Mouse (Mus musculus) megakaryocyte-erythroid progenitor cell, adult 5-6 weeks (primary cell): ENCODE measurements around the gene Znrf2. TPM values are rescaled to one million over a fixed set of nuclear protein-coding genes. Genes with fewer than 3 reads are reported as not detected.

ENCODE experiments used
- ATAC-seq: replicated peaks from 2 replicates; pipeline ENCODE4 v1.8.0; 2016; ENCODE audit warnings: mild to moderate bottlenecking, inconsistent platforms; ENCODE audit not compliant: severe bottlenecking, poor library complexity, low FRiP score, low TSS enrichment
- total RNA-seq, 2 experiments: library from RNA; stranded (forward) in 1 of 2; stranded (reverse) in 1 of 2; fragments of 200-1000, 215-1000 nt in 1 of 2; fragments of >200 nt in 1 of 2; fragmentation: Nextera tagmentation in 1 of 2; gene quantifications; 2 replicates each; pipeline ENCODE4 v1.2.3; 2014 to 2017

Znrf2 gene
- total RNA-seq, 2 experiments from 2014 or later: 16.1 to 27.2 TPM

- ATAC-seq: no peak
Measured at GRCm38 (mm10) chr6:54936496-54936895, 119.8 kb downstream of the Znrf2 start.

GRCm38 (mm10) chr6:54939631-54940030, 122.9 kb downstream of the Znrf2 start:
- ATAC-seq: peak; percentile 34; the same call in 1 of the 2 replicates

- ATAC-seq: no peak
Measured at GRCm38 (mm10) chr6:54940126-54940525, 123.4 kb downstream of the Znrf2 start.

- ATAC-seq: no peak
Measured at GRCm38 (mm10) chr6:54941149-54941548, 124.4 kb downstream of the Znrf2 start.

Other genes with a start within 250 kb of the Znrf2 start
- 3.1 and 4.2 TPM in 2 replicates for gene Plekha8, start 221.8 kb upstream of the Znrf2 start, total RNA-seq (2014; fragmentation: Nextera tagmentation)
- gene Plekha8, start 221.8 kb upstream of the Znrf2 start, total RNA-seq (2017): 3.2 and 5.3 TPM in 2 replicates
- 2.9 and 6.3 TPM in 2 replicates for gene Fkbp14, start 219.6 kb upstream of the Znrf2 start, total RNA-seq (2014; fragmentation: Nextera tagmentation)
- 1.5 and 2.1 TPM in 2 replicates for gene Fkbp14, start 219.6 kb upstream of the Znrf2 start, total RNA-seq (2017)
- gene Mturn, start 135.3 kb upstream of the Znrf2 start, total RNA-seq (2014; fragmentation: Nextera tagmentation): 2.0 and 2.1 TPM in 2 replicates
- 0.57 and 1.9 TPM in 2 replicates for gene Mturn, start 135.3 kb upstream of the Znrf2 start, total RNA-seq (2017)
- 1.3 and 2.2 TPM in 2 replicates for gene Nod1, start 155.7 kb downstream of the Znrf2 start, total RNA-seq (2014; fragmentation: Nextera tagmentation)
- gene Nod1, start 155.7 kb downstream of the Znrf2 start, total RNA-seq (2017): 0.50 and 0.80 TPM in 2 replicates
- gene Ggct, start 176.0 kb downstream of the Znrf2 start, total RNA-seq (2014; fragmentation: Nextera tagmentation): 17.0 and 21.6 TPM in 2 replicates
- gene Ggct, start 176.0 kb downstream of the Znrf2 start, total RNA-seq (2017): 34.8 and 57.3 TPM in 2 replicates
- gene Gars, start 221.1 kb downstream of the Znrf2 start, total RNA-seq (2014; fragmentation: Nextera tagmentation): 115 and 121 TPM in 2 replicates
- 175 and 179 TPM in 2 replicates for gene Gars, start 221.1 kb downstream of the Znrf2 start, total RNA-seq (2017)